Mouse (Mus musculus): Measurements from ENCODE around the gene Olfr543. TPM values are rescaled to one million over a fixed set of nuclear protein-coding genes. Genes with fewer than 3 reads are reported as not detected.

The Olfr543 gene
- total RNA-seq (2014; rRNA removed) (not detected in 2 replicates), polyA plus RNA-seq (2012; rRNA removed) (not detected in 2 replicates)

- no peak for DNase-seq (ENCODE audit: extremely low read depth, low read depth, low spot score)
- WGBS: 97% methylated on average over 4 of the region's 4 CpGs
- no peak within 1 kb of the TSS for H3K27ac ChIP-seq (replicated peaks; ENCODE audit: insufficient read depth, low read depth, low read length)
- no peaks in the 10 kb centered on the region for H3K27me3 ChIP-seq (ENCODE audit: control insufficient read depth, insufficient read depth, low read length)
- H3K36me3 ChIP-seq (ENCODE audit: control insufficient read depth, insufficient read depth, low read length): no peaks in the 10 kb centered on the region
- no peak for TF ChIP-seq CTCF (IDR thresholded peaks at IDR 0.05; ENCODE audit: low read depth, low read length)
- TF ChIP-seq POLR2A (IDR thresholded peaks at IDR 0.05; ENCODE audit: extremely low read depth, insufficient read depth, low read length): no peak
- no peaks in the 10 kb centered on the region for H3K79me2 ChIP-seq (ENCODE audit: control insufficient read depth, insufficient read depth, low read length)
- H3K4me3 ChIP-seq (ENCODE audit: insufficient read depth, low read depth, low read length): no peak within 1 kb of the TSS
- H3K9ac ChIP-seq (ENCODE audit: low read depth, low read length): no peak within 1 kb of the TSS
- 0 out of 2 replicates have a peak, but pooled peaks cover 4% of the 10 kb centered on the region for H3K4me1 ChIP-seq (ENCODE audit: control insufficient read depth, insufficient read depth, low read length)
Measured at GRCm38 (mm10) chr7:102481579-102481978, at the start of gene Olfr543. Olfr543 (minus strand) TSS chr7:102481679.

GRCm38 (mm10) chr7:102529052-102529451, 47.6 kb upstream of the Olfr543 start:
- Histone ChIP-seq H3K9ac (ENCODE audit: low read depth, low read length) (no peak overlapping the region), H3K4me1 (ENCODE audit: control insufficient read depth, insufficient read depth, low read length) (no peaks in the 10 kb centered on the region), H3K27me3 (ENCODE audit: control insufficient read depth, insufficient read depth, low read length) (no peaks in the 10 kb centered on the region), H3K36me3 (ENCODE audit: control insufficient read depth, insufficient read depth, low read length) (no peaks in the 10 kb centered on the region), H3K4me3 (ENCODE audit: insufficient read depth, low read depth, low read length) (no peak overlapping the region), H3K27ac (replicated peaks; ENCODE audit: insufficient read depth, low read depth, low read length) (no peak overlapping the region), H3K79me2 (ENCODE audit: control insufficient read depth, insufficient read depth, low read length) (no peaks in the 10 kb centered on the region)
- WGBS: 81% methylated on average over 1 of the region's 1 CpGs
- TF ChIP-seq POLR2A (IDR thresholded peaks at IDR 0.05; ENCODE audit: extremely low read depth, insufficient read depth, low read length): no peak
- TF ChIP-seq CTCF (IDR thresholded peaks at IDR 0.05; ENCODE audit: low read depth, low read length): no peak
- no peak for DNase-seq (ENCODE audit: extremely low read depth, low read depth, low spot score)

- no peaks in the 10 kb centered on the region for H3K79me2 ChIP-seq (ENCODE audit: control insufficient read depth, insufficient read depth, low read length)
- 42% methylated on average over 2 of the region's 2 CpGs for WGBS
- H3K27me3 ChIP-seq (ENCODE audit: control insufficient read depth, insufficient read depth, low read length): no peaks in the 10 kb centered on the region
- H3K4me3 ChIP-seq (ENCODE audit: insufficient read depth, low read depth, low read length): no peak overlapping the region
- H3K9ac ChIP-seq (ENCODE audit: low read depth, low read length): no peak overlapping the region
- H3K27ac ChIP-seq (replicated peaks; ENCODE audit: insufficient read depth, low read depth, low read length): no peak overlapping the region
- H3K36me3 ChIP-seq (ENCODE audit: control insufficient read depth, insufficient read depth, low read length): no peaks in the 10 kb centered on the region
- DNase-seq (ENCODE audit: extremely low read depth, low read depth, low spot score): peak; percentile 48
- TF ChIP-seq POLR2A (IDR thresholded peaks at IDR 0.05; ENCODE audit: extremely low read depth, insufficient read depth, low read length) (no peak), CTCF (IDR thresholded peaks at IDR 0.05; ENCODE audit: low read depth, low read length) (no peak)
- H3K4me1 ChIP-seq (ENCODE audit: control insufficient read depth, insufficient read depth, low read length): 0 out of 2 replicates have a peak, but pooled peaks cover 1% of the 10 kb centered on the region
Measured at GRCm38 (mm10) chr7:102517051-102517335, 35.5 kb upstream of the Olfr543 start.

- Histone ChIP-seq H3K27me3 (ENCODE audit: control insufficient read depth, insufficient read depth, low read length) (no peaks in the 10 kb centered on the region), H3K27ac (replicated peaks; ENCODE audit: insufficient read depth, low read depth, low read length) (no peak overlapping the region), H3K4me1 (ENCODE audit: control insufficient read depth, insufficient read depth, low read length) (0 out of 2 replicates have a peak, but pooled peaks cover 1% of the 10 kb centered on the region), H3K36me3 (ENCODE audit: control insufficient read depth, insufficient read depth, low read length) (no peaks in the 10 kb centered on the region), H3K79me2 (ENCODE audit: control insufficient read depth, insufficient read depth, low read length) (no peaks in the 10 kb centered on the region), H3K4me3 (ENCODE audit: insufficient read depth, low read depth, low read length) (no peak overlapping the region), H3K9ac (ENCODE audit: low read depth, low read length) (no peak overlapping the region)
- no peak for TF ChIP-seq POLR2A (IDR thresholded peaks at IDR 0.05; ENCODE audit: extremely low read depth, insufficient read depth, low read length)
- TF ChIP-seq CTCF (IDR thresholded peaks at IDR 0.05; ENCODE audit: low read depth, low read length): no peak
- 46% methylated on average over 10 of the region's 10 CpGs for WGBS
- DNase-seq (ENCODE audit: extremely low read depth, low read depth, low spot score): peak; percentile 16
Measured at GRCm38 (mm10) chr7:102516261-102517050, 35.0 kb upstream of the Olfr543 start.

GRCm38 (mm10) chr7:102514144-102514543, 32.7 kb upstream of the Olfr543 start:
- TF ChIP-seq POLR2A (IDR thresholded peaks at IDR 0.05; ENCODE audit: extremely low read depth, insufficient read depth, low read length): no peak
- TF ChIP-seq CTCF (IDR thresholded peaks at IDR 0.05; ENCODE audit: low read depth, low read length): no peak
- whole genome bisulfite sequencing: 72% methylated on average over 4 of the region's 4 CpGs

More at GRCm38 (mm10) chr7:102514144-102514543, 32.7 kb upstream of the Olfr543 start:
- Histone ChIP-seq H3K4me1 (ENCODE audit: control insufficient read depth, insufficient read depth, low read length) (0 out of 2 replicates have a peak, but pooled peaks cover 1% of the 10 kb centered on the region), H3K79me2 (ENCODE audit: control insufficient read depth, insufficient read depth, low read length) (no peaks in the 10 kb centered on the region), H3K36me3 (ENCODE audit: control insufficient read depth, insufficient read depth, low read length) (no peaks in the 10 kb centered on the region), H3K9ac (ENCODE audit: low read depth, low read length) (no peak overlapping the region), H3K27me3 (ENCODE audit: control insufficient read depth, insufficient read depth, low read length) (no peaks in the 10 kb centered on the region), H3K4me3 (ENCODE audit: insufficient read depth, low read depth, low read length) (no peak overlapping the region), H3K27ac (replicated peaks; ENCODE audit: insufficient read depth, low read depth, low read length) (no peak overlapping the region)
- DNase-seq (ENCODE audit: extremely low read depth, low read depth, low spot score): no peak
